Mouse (Mus musculus) gastrocnemius, adult 18-20 months (tissue): ENCODE measurements around the gene Tsen54. TPM values are rescaled to one million over a fixed set of nuclear protein-coding genes. Genes with fewer than 3 reads are reported as not detected.
"Not testable (repeated sequence)": the region's sequence is repeated elsewhere in the genome, so short reads cannot be mapped to it uniquely, and the experiment has no call there.

Experiments used
- DNase-seq: peaks from one replicate; pipeline ENCODE4 v3.0.0; 2021; ENCODE audit warnings: low spot score
- total RNA-seq, 2 experiments: library from RNA; stranded (reverse); gene quantifications; 2 replicates each; pipeline ENCODE4 v1.2.3; 2021

Gene Tsen54
- total RNA-seq, 2 experiments from 2014 or later: 5.0 to 6.5 TPM

- no peak for DNase-seq
These were observed 13.1 kb downstream of the Tsen54 start for GRCm38 (mm10) chr11:115827624-115828023.

DNA sequence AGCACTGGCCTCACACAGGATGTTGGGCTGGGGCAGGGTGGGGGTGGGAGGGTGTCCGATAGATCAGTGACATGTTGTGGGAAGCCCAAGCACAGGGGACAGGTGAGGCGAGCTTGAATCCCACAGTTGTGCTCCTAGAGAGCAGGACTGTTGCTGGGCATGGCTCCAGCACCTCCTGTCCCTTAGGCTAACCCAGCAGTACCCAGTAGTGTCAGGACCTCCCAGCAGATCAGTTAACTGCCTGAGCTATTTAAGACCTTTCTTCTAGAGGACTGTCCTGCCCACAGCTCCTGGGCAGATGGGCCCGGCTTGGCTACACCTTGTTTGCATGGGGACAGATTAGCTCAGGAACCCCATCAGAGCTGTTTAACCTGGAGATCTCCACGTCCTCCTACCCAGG lies 14.5 kb downstream of the Tsen54 start:
- DNase-seq: peak; percentile 53

GRCm38 (mm10) chr11:115830550-115831325 lies 16.2 kb downstream of the Tsen54 start:
- DNase-seq: no peak

GRCm38 (mm10) chr11:115831518-115831917 lies 17.0 kb downstream of the Tsen54 start:
- no peak for DNase-seq

DNA sequence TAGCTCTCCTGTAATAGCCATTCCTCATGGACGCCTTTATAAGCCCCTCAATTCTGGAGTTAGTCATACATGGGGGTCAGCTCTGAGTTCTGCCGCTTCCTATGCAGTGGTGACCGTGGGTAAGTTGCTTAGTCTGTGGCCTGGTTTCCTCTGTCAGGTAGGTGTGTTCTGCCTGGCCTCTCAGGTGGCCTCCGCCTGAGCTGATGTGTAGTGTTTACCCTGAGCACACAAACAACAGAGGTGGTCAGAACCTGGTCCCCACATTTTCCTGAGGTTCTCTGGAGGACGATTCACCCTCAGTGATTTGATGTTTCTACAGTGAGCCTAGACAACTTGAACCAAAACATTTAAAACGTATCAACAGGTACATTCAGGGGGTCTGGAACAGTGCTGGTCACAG lies 17.5 kb downstream of the Tsen54 start:
- no peak for DNase-seq

DNA sequence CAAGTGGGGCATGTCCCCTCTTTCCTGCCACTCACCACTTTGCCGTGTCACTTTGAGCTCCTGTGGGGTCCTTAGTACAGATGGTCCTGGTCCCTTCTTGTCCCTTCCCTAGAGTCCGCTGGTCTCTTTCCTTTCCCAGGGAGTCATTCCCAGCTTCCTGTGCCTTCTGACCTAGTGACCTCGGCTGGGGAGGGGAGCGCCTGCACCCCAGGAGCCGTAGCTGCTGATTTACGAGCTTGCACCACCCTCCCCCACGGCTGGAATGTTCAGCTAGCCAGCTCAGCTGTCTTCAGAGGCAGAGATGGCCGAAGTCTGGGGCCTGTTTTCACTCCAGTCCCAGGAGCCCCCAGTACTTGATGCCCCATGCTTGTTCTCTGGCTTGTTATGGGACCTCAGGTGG lies 18.0 kb downstream of the Tsen54 start:
- DNase-seq: peak; percentile 59

DNA sequence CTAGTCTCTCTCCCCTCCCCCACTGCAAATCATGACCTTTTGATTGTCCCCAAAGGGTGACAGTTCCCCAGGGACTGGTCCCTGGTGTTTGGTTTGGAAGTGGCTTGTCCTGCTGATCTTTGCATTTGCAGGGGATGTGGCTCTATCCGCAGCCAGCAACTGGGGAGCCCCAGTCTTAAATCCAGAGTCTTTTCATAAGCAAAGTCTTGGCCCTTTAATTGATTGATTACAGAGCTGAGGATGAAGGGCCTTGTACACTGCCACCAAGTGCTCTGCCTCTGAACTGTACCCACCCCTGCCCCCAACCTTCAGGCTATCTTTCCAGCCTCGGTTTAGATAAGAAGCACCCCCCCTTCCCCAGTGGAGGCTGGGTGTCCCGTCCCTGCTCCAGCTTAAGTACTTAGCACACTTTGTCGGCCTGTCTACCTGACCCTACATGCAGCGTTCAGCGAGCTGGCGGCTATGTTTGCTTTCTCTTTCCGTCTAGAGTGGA lies 18.5 kb downstream of the Tsen54 start:
- DNase-seq: no peak

DNA sequence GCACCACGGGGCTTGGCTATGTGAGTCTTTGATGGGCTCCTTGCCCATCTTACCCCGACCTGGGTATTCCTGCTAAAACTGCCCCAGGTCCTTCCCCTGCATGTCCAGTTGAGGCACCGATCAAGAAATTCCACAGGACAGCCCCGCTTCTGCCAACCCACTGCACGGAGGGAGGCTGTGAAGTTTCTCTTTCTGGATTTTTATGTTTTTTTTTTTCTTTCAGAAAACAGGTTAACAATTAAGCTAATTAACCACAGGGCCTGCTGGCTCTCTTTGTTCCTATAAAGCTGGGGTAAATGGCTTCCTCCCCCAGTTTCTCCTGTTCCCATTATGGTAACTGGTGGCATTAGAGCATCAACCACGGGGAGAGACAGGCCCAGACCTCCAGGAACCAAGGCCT lies 19.5 kb downstream of the Tsen54 start:
- no peak for DNase-seq

- DNase-seq: no peak
These were observed 22.3 kb downstream of the Tsen54 start for GRCm38 (mm10) chr11:115836656-115837395.

GRCm38 (mm10) chr11:115837606-115838345 lies 23.3 kb downstream of the Tsen54 start:
- no peak for DNase-seq

- DNase-seq: peak; percentile 71
These were observed 24.4 kb downstream of the Tsen54 start for GRCm38 (mm10) chr11:115838895-115839311.

DNA sequence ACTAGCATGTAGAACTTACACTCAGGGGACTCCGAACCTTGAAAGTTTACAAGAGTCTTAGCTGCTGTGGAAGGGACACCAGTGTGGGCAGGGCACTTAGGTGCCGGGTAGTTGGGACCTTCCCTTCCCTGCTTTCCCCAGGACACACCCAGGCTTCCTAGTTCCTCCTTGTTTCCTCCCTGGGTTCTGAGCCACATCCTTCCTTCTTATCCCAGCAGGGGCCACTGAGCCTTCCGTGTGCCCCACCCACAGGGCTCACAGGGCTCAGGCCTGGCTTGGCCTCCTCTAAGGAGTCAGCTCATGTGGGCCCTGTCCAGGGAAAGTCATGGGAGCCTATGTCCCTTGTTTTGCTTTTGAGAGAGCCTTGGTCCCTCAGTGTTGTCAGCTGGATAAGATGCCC lies 25.2 kb downstream of the Tsen54 start:
- DNase-seq: no peak

DNA sequence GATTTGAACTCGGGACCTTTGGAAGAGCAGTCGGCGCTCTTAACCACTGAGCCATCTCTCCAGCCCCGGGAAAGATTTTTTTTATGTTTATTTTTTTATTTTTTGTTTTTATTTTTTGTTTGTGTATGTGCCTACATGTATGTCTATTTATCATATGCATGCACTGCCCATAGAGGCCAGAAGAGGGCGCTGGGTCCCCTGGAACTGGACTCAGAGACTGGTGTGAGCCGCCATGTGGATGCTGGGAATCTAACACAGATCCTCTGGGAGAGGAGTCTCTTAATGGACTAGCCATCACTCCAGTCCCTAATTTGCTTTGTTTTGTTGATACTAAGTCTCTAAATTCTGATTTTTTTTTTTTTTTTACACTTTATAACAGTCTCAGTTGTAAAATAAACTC lies 26.5 kb downstream of the Tsen54 start:
- DNase-seq: no peak

- no peak for DNase-seq
These were observed 27.5 kb downstream of the Tsen54 start for GRCm38 (mm10) chr11:115841961-115842550.

GRCm38 (mm10) chr11:115843141-115843890 lies 28.8 kb downstream of the Tsen54 start:
- no peak for DNase-seq

DNA sequence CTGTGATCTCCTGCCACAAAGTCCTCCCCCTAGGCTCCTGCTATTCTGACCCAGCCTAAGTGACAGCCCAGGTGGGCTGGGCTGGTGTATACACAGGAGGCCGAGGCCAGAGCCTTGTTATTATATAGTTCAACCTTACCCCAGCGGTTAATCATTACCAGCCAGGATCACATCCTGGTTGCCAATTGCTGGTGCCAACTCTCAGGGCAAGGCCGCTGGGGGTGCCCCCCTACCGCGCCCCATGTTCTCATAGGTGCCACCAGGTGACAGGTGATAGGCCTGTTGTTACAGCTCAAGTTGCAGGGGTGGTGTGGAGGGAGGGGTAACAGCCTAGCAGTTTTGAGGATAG lies 29.3 kb downstream of the Tsen54 start:
- no peak for DNase-seq

- DNase-seq: no peak
These were observed 29.7 kb downstream of the Tsen54 start for GRCm38 (mm10) chr11:115844240-115844639.

DNA sequence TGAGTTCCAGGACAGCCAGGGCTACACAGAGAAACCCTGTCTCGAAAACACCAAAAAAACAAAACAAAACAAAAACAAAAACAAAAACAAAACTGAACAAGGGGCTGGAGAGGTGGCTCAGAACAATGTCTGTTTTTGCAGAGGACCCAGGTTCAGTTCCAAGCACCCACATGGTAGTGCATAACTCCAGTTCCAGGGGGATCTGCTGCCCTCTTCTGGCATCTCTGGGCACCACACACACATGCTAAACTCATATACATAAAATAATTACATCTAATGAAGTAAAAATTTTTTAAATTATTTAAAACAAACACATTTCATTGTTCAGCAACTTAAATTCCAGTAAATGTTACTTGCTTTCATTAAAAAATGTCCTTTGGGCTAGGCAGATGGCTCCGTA lies 31.3 kb downstream of the Tsen54 start:
- no peak for DNase-seq

- DNase-seq: no peak
These were observed 40.1 kb downstream of the Tsen54 start for GRCm38 (mm10) chr11:115854674-115855073.

- DNase-seq: not testable (repeated sequence)
These were observed 42.6 kb downstream of the Tsen54 start for GRCm38 (mm10) chr11:115857146-115857545.

DNA sequence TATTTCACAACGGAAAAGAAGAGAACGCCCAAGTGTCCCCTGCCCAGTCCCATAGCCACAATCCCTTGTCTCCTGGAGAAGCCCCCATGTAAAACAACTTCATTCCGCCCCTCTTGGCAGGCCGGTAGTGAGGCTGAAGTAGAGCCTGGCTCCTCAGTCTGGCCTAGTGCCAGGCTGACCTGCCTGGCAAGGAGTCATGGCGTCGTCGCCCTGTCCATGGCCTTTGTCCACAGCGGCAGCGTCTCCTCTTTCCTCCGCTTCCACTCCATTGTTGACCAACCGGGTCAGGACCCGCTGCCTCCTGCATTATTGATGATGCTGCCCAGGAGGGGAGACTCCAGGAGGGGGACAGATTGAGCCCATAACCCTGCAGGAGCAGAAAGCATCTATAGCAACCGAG lies 43.4 kb downstream of the Tsen54 start:
- DNase-seq: no peak
